Mouse (Mus musculus) liver, postnatal 0 days (tissue): Measurements from ENCODE around the gene Eml5.

Experiments used
- CTCF ChIP-seq: sonication (generic); IDR thresholded peaks from 2 replicates; pipeline ENCODE4 v1.5.1; 2016; ENCODE audit warnings: antibody characterized with exemption, low read depth
- EP300 ChIP-seq: IDR thresholded peaks from 2 replicates; pipeline ENCODE4 v1.6.1; 2016; ENCODE audit warnings: antibody characterized with exemption, low read depth, mild to moderate bottlenecking

DNA sequence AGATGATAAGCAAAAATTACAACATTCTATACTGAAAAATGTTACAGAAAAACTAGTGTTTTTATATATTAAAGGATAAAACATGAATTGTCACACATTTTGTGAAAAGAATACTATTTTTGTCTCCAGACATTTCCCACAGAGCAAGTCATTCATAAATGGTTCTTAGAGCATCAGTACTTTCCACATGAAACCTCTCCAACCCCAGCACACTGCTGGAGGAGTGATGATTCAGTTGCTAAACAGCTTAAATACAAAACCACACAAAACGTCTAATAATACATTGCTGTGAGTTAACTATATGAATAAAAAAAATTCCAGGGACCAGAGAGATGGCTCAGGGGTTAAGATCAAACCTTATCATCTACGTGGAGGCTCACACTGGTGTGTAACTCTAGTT, 26.1 kb downstream of the Eml5 start:
- TF ChIP-seq EP300: no peak
- TF ChIP-seq CTCF: no peak
